Mouse (Mus musculus) bone marrow macrophage, adult 2 months (primary cell): Measurements from ENCODE around the gene 2310007B03Rik.

Source experiments
- CTCF ChIP-seq: IDR thresholded peaks from 2 replicates; pipeline ENCODE4 v1.5.1; 2012; ENCODE audit warnings: low read depth, mild to moderate bottlenecking, low read length, moderate library complexity
- POLR2A ChIP-seq: IDR thresholded peaks from 2 replicates; pipeline ENCODE4 v1.6.1; 2012; ENCODE audit warnings: mild to moderate bottlenecking, low read depth, low read length, borderline replicate concordance

DNA sequence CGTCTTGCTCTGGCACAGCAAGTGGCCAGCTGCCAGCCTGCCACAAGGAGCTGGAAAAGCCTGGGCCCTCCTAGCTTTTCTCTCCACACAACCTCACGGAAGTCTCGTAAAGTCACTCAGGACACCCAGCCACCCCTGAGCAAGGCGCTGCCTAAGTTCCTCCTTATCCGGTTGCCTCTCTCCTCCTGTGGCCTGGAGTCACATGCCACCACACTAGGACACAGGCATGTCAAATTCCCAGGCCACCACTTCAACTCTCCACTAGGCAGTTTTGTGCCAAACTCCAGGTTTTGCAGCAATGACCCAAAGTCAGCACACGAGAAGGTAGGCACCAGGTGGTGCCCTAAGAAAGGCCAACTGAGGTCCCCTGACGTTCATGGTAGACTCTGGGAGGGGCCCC is 1.8 kb upstream of the 2310007B03Rik start:
- TF ChIP-seq CTCF (no peak), POLR2A (no peak)
